In genomic region chr1:144177166-144177565, GRCm38 (mm10) we compare ENCODE assay signal across 17 mouse cellular contexts. TPM values are rescaled to one million over a fixed set of nuclear protein-coding genes. Genes with fewer than 3 reads are reported as not detected.
DNase-seq lines count a peak whose midpoint lies in the region; ATAC-seq and TF ChIP-seq lines count a peak whose summit lies in the region.
"Had no signal": no experiment of that assay in that cellular context is flagged by ENCODE, and none has a peak within 500 bp of the region (broad histone marks: within the 10 kb centered on the region; RNA-seq: fewer than 3 reads in every experiment).

Gene Rgs13 (minus strand): TSS chr1:144177372.

- peak; percentile 88 for ATAC-seq in forebrain, embryonic 16.5 days
- no peak for ATAC-seq in intestine, embryonic 15.5 days
- no peak for ATAC-seq in kidney, embryonic 14.5 days (ENCODE audit: low FRiP score, low TSS enrichment)
- ATAC-seq: inflammation-experienced regulatory T-cells, adult 6 months had no signal

- H3K4me3 ChIP-seq in left cerebral cortex, adult 2 months: no peak within 1 kb of the TSS
- no peak within 1 kb of the TSS for H3K4me3 ChIP-seq in forebrain, embryonic 16.5 days (replicated peaks; ENCODE audit: low read length)
- H3K4me3 ChIP-seq in intestine, embryonic 15.5 days (replicated peaks): no peak within 1 kb of the TSS
- H3K4me3 ChIP-seq in kidney, embryonic 14.5 days (ENCODE audit: low read length): no peak within 1 kb of the TSS
- H3K4me3 ChIP-seq: heart, embryonic 12.5 days; stomach, embryonic 15.5 days had no signal

- peak; percentile 2 for DNase-seq in left cerebral cortex, postnatal 4 days
- no peak for DNase-seq in left cerebral cortex, adult 2 months (ENCODE audit: extremely low spot score in 1 of 2, low spot score in 2 of 2)
- DNase-seq in layer of hippocampus, postnatal 36 days: peak; percentile 16 to 28
- DNase-seq in telencephalon, adult 2 months (ENCODE audit: low read depth, low spot score): peak; percentile 50
- no peak for DNase-seq in urinary bladder, adult 2 months (ENCODE audit: low spot score)
- DNase-seq: cerebellum, postnatal 36 days; gastrocnemius, postnatal 10 days; kidney, postnatal 10 days had no signal

- peaks cover 5% of the 10 kb centered on the region for H3K4me1 ChIP-seq in forebrain, embryonic 16.5 days (replicated peaks; ENCODE audit: control insufficient read depth, insufficient read depth, low read length)
- no peaks in the 10 kb centered on the region for H3K4me1 ChIP-seq in intestine, embryonic 15.5 days (replicated peaks)
- no peaks in the 10 kb centered on the region for H3K4me1 ChIP-seq in kidney, embryonic 14.5 days (ENCODE audit: control insufficient read depth, insufficient read depth, low read length)
- H3K4me1 ChIP-seq: heart, embryonic 12.5 days; stomach, embryonic 15.5 days had no signal

- H3K9ac ChIP-seq in forebrain, embryonic 16.5 days (replicated peaks; ENCODE audit: low read depth, low read length): no peak within 1 kb of the TSS
- no peak within 1 kb of the TSS for H3K9ac ChIP-seq in intestine, embryonic 15.5 days
- no peak within 1 kb of the TSS for H3K9ac ChIP-seq in kidney, embryonic 14.5 days (ENCODE audit: low read depth, low read length)
- H3K9ac ChIP-seq: heart, embryonic 12.5 days; stomach, embryonic 15.5 days had no signal

- H3K4me2 ChIP-seq in forebrain, embryonic 16.5 days (ENCODE audit: low read length): peak within 1 kb of the TSS; percentile 41
- H3K4me2 ChIP-seq in intestine, embryonic 15.5 days (replicated peaks): no peak within 1 kb of the TSS
- H3K4me2 ChIP-seq in kidney, embryonic 14.5 days (replicated peaks; ENCODE audit: low read depth, low read length): no peak within 1 kb of the TSS
- H3K4me2 ChIP-seq: heart, embryonic 12.5 days; stomach, embryonic 15.5 days had no signal

- no peaks in the 10 kb centered on the region for H3K36me3 ChIP-seq in forebrain, embryonic 16.5 days (ENCODE audit: control insufficient read depth, insufficient read depth)
- H3K36me3 ChIP-seq in intestine, embryonic 15.5 days: no peaks in the 10 kb centered on the region
- H3K36me3 ChIP-seq in kidney, embryonic 14.5 days (ENCODE audit: control insufficient read depth, insufficient read depth, low read length): no peaks in the 10 kb centered on the region
- H3K36me3 ChIP-seq: heart, embryonic 12.5 days; stomach, embryonic 15.5 days had no signal

- no peak for TF ChIP-seq CTCF in left cerebral cortex, adult 2 months (IDR thresholded peaks at IDR 0.05)

- H3K27me3 ChIP-seq in forebrain, embryonic 16.5 days (replicated peaks; ENCODE audit: control insufficient read depth, insufficient read depth, low read length): no peaks in the 10 kb centered on the region
- no peaks in the 10 kb centered on the region for H3K27me3 ChIP-seq in intestine, embryonic 15.5 days (replicated peaks)
- H3K27me3 ChIP-seq in kidney, embryonic 14.5 days (ENCODE audit: control insufficient read depth, insufficient read depth, low read length): no peaks in the 10 kb centered on the region
- H3K27me3 ChIP-seq: heart, embryonic 12.5 days; stomach, embryonic 15.5 days had no signal

- H3K9me3 ChIP-seq in forebrain, embryonic 16.5 days (ENCODE audit: control insufficient read depth, low read length): no peaks in the 10 kb centered on the region
- no peaks in the 10 kb centered on the region for H3K9me3 ChIP-seq in intestine, embryonic 15.5 days
- H3K9me3 ChIP-seq in kidney, embryonic 14.5 days (ENCODE audit: control insufficient read depth, low read length): no peaks in the 10 kb centered on the region
- H3K9me3 ChIP-seq: heart, embryonic 12.5 days; stomach, embryonic 15.5 days had no signal

- 8% methylated on average over 5 of the region's 5 CpGs for WGBS in forebrain, embryonic 16.5 days
- WGBS in intestine, embryonic 15.5 days: 80% methylated on average over 5 of the region's 5 CpGs
- 80% methylated on average over 5 of the region's 5 CpGs for WGBS in kidney, embryonic 14.5 days

- intact Hi-C loops in left cerebral cortex, postnatal 4 days (cut with DNase I): no loop called here
- intact Hi-C loops in left cerebral cortex, adult 2 months (cut with DNase I): no loop called here

- H3K27ac ChIP-seq in left cerebral cortex, adult 2 months: no peak within 1 kb of the TSS
- no peak within 1 kb of the TSS for H3K27ac ChIP-seq in forebrain, embryonic 16.5 days (ENCODE audit: low read length)
- no peak within 1 kb of the TSS for H3K27ac ChIP-seq in intestine, embryonic 15.5 days
- H3K27ac ChIP-seq in kidney, embryonic 14.5 days (ENCODE audit: low read depth, low read length): no peak within 1 kb of the TSS
- H3K27ac ChIP-seq: stomach, embryonic 15.5 days had no signal

RNA-seq across cellular contexts. Expression of gene Rgs13, which starts in this region (rescaled TPM):
- 1 to 10 TPM; 1.5 to 2.2 TPM for total RNA-seq in left cerebral cortex, postnatal 4 days (2021)
- total RNA-seq in left cerebral cortex, adult 2 months (2021): under 1 TPM; 0.54 to 0.61 TPM
- polyA plus RNA-seq in forebrain, embryonic 16.5 days (2015; fragmentation: Nextera tagmentation; extraction: Ambion mirVana): 0.86 and 0.91 TPM in 2 replicates
- total RNA-seq in layer of hippocampus, postnatal 36 days (2021): 1 to 10 TPM in 1 of 2 experiments, under 1 TPM in 1; 0.90 to 1.2 TPM
- 0.04 and 0.08 TPM in 2 replicates for polyA plus RNA-seq in urinary bladder, adult 2 months (2012; rRNA removed)
- not detected in 2 replicates for polyA plus RNA-seq in intestine, embryonic 15.5 days (2015; fragmentation: Nextera tagmentation; extraction: Ambion mirVana)
- polyA plus RNA-seq in kidney, embryonic 14.5 days (2014; fragmentation: Nextera tagmentation; extraction: Ambion mirVana): not detected in 2 replicates
- total RNA-seq: adrenal gland, adult 18-20 months; monocyte, adult 5-6 weeks had no signal
- polyA plus RNA-seq: heart, embryonic 12.5 days; liver, adult 2 months had no signal

Comparison
In these comparisons a context has a peak if more than half of its experiments do, and no peak if none do; other contexts are left out.
1. DNase-seq: peak in left cerebral cortex, postnatal 4 days (single experiment), layer of hippocampus, postnatal 36 days (2 of 2) and telencephalon, adult 2 months (single experiment); none in left cerebral cortex, adult 2 months (0 of 2) and urinary bladder, adult 2 months (single experiment).
2. Peak in ATAC-seq and H3K4me2 ChIP-seq in forebrain, embryonic 16.5 days; RNA of the gene not detected or under 1 TPM.